In genomic region chr5:121824121-121824520, GRCm38 (mm10) we compare ENCODE assay signal across 7 mouse cellular contexts. TPM values are rescaled to one million over a fixed set of nuclear protein-coding genes. Genes with fewer than 3 reads are reported as not detected.
DNase-seq lines count a peak whose midpoint lies in the region; ATAC-seq and TF ChIP-seq lines count a peak whose summit lies in the region.

No protein-coding gene starts in this region.

- TF ChIP-seq CTCF in spleen, adult 2 months (IDR thresholded peaks at IDR 0.05; ENCODE audit: extremely low read depth, insufficient read depth, insufficient read length, insufficient replicate concordance) = no peak

- intact Hi-C loops in heart, postnatal 14 days (cut with DNase I) = no loop called here

- H3K27me3 ChIP-seq in spleen, adult 2 months (ENCODE audit: control insufficient read depth, insufficient read depth, low read length) = no peaks in the 10 kb centered on the region
- no peaks in the 10 kb centered on the region for H3K27me3 ChIP-seq in liver, embryonic 13.5 days
- no peaks in the 10 kb centered on the region for H3K27me3 ChIP-seq in stomach, embryonic 15.5 days (replicated peaks)

- H3K9me3 ChIP-seq in liver, embryonic 13.5 days (replicated peaks) = no peaks in the 10 kb centered on the region
- H3K9me3 ChIP-seq in stomach, embryonic 15.5 days = no peaks in the 10 kb centered on the region

- H3K36me3 ChIP-seq in spleen, adult 2 months (ENCODE audit: control insufficient read depth, insufficient read depth, low read length) = peaks cover 58% of the 10 kb centered on the region
- peaks cover 93% of the 10 kb centered on the region for H3K36me3 ChIP-seq in liver, embryonic 13.5 days
- peaks cover 15% of the 10 kb centered on the region; the same call in 1 of the 2 replicates for H3K36me3 ChIP-seq in stomach, embryonic 15.5 days

- H3K27ac ChIP-seq in spleen, adult 2 months (ENCODE audit: insufficient read depth, low read length) = peak overlapping the region; percentile 76
- peak overlapping the region; percentile 34; the same call in 1 of the 2 replicates for H3K27ac ChIP-seq in liver, embryonic 13.5 days
- peak overlapping the region; percentile 40; the same call in 1 of the 2 replicates for H3K27ac ChIP-seq in stomach, embryonic 15.5 days

- H3K9ac ChIP-seq in liver, embryonic 13.5 days = no peak overlapping the region
- no peak overlapping the region for H3K9ac ChIP-seq in stomach, embryonic 15.5 days

- TF ChIP-seq POLR2A in spleen, adult 2 months (IDR thresholded peaks at IDR 0.05; ENCODE audit: low read depth, low read length) = no peak

- peak in 1 of 2 experiments; percentile 49 for DNase-seq in spleen, adult 2 months (ENCODE audit: low read depth in 1 of 2, low spot score in 2 of 2)
- no peak for DNase-seq in spleen, adult 12 weeks (ENCODE audit: low spot score)
- DNase-seq in heart, postnatal 14 days = peak; percentile 62 to 66
- no peak for DNase-seq in liver, embryonic 13.5 days
- DNase-seq in testis, postnatal 14 days (ENCODE audit: low spot score) = no peak
- no peak for DNase-seq in right cerebral cortex, adult 2 months (ENCODE audit: low spot score in 2 of 2)

- H3K4me2 ChIP-seq in liver, embryonic 13.5 days = no peak overlapping the region
- no peak overlapping the region for H3K4me2 ChIP-seq in stomach, embryonic 15.5 days

- 52% methylated on average over 4 of the region's 4 CpGs for WGBS in spleen, adult 2 months
- WGBS in liver, embryonic 13.5 days (ENCODE audit: insufficient replicate concordance) = 46% methylated on average over 4 of the region's 4 CpGs
- 65% methylated on average over 4 of the region's 4 CpGs for WGBS in stomach, embryonic 15.5 days

- no peak overlapping the region for H3K4me3 ChIP-seq in spleen, adult 2 months (ENCODE audit: extremely low read depth, insufficient read depth, insufficient read length)
- no peak overlapping the region for H3K4me3 ChIP-seq in liver, embryonic 13.5 days (replicated peaks)
- no peak overlapping the region for H3K4me3 ChIP-seq in stomach, embryonic 15.5 days (replicated peaks)

- 0 out of 2 replicates have a peak, but pooled peaks have one; percentile 35 for ATAC-seq in liver, embryonic 13.5 days (ENCODE audit: low read depth)
- no peak for ATAC-seq in stomach, embryonic 15.5 days (ENCODE audit: insufficient read depth, low FRiP score, low read depth)

- H3K4me1 ChIP-seq in spleen, adult 2 months (ENCODE audit: control insufficient read depth, insufficient read depth, insufficient read length) = peaks cover 30% of the 10 kb centered on the region; the same call in 1 of the 2 replicates
- peaks cover 57% of the 10 kb centered on the region for H3K4me1 ChIP-seq in liver, embryonic 13.5 days (replicated peaks)
- peaks cover 12% of the 10 kb centered on the region; the same call in 1 of the 2 replicates for H3K4me1 ChIP-seq in stomach, embryonic 15.5 days

RNA-seq across cellular contexts. Expression of gene Sh2b3, which starts 13.3 kb away (rescaled TPM):
- 118 and 259 TPM in 2 replicates for polyA plus RNA-seq in spleen, adult 2 months (2012; rRNA removed)
- total RNA-seq in heart, postnatal 14 days (2021) = 10 to 100 TPM; 31.8 to 33.6 TPM
- 6.1 TPM in 2 replicates for polyA plus RNA-seq in liver, embryonic 13.5 days (2015; fragmentation: Nextera tagmentation; extraction: Ambion mirVana)
- polyA plus RNA-seq in stomach, embryonic 15.5 days (2015; fragmentation: Nextera tagmentation; extraction: Ambion mirVana) = 15.7 and 16.0 TPM in 2 replicates

RNA-seq across cellular contexts. Expression of gene Pheta1, which starts 24.7 kb away (rescaled TPM):
- polyA plus RNA-seq in spleen, adult 2 months (2012; rRNA removed) = 5.1 and 5.9 TPM in 2 replicates
- total RNA-seq in heart, postnatal 14 days (2021) = 10 to 100 TPM; 13.2 to 13.6 TPM
- polyA plus RNA-seq in liver, embryonic 13.5 days (2015; fragmentation: Nextera tagmentation; extraction: Ambion mirVana) = 3.7 and 4.0 TPM in 2 replicates
- polyA plus RNA-seq in stomach, embryonic 15.5 days (2015; fragmentation: Nextera tagmentation; extraction: Ambion mirVana) = 23.7 and 26.1 TPM in 2 replicates

Comparison
In these comparisons a context has a peak if more than half of its experiments do, and no peak if none do; other contexts are left out.
1. DNase-seq: peak in heart, postnatal 14 days (2 of 2); none in spleen, adult 12 weeks (single experiment), liver, embryonic 13.5 days (single experiment), testis, postnatal 14 days (single experiment) and right cerebral cortex, adult 2 months (0 of 2).
2. Peak in every context shown above with its lines, with median percentiles within 50 percentile points of each other: H3K27ac ChIP-seq.